Mouse (Mus musculus): ENCODE measurements around the gene Syvn1. TPM values are rescaled to one million over a fixed set of nuclear protein-coding genes. Genes with fewer than 3 reads are reported as not detected.
"Not testable (repeated sequence)": the region's sequence is repeated elsewhere in the genome, so short reads cannot be mapped to it uniquely, and the experiment has no call there.

Syvn1 gene
- total and polyA plus RNA-seq, 2 experiments from 2014 or later = 29.8 to 34.1 TPM

DNA sequence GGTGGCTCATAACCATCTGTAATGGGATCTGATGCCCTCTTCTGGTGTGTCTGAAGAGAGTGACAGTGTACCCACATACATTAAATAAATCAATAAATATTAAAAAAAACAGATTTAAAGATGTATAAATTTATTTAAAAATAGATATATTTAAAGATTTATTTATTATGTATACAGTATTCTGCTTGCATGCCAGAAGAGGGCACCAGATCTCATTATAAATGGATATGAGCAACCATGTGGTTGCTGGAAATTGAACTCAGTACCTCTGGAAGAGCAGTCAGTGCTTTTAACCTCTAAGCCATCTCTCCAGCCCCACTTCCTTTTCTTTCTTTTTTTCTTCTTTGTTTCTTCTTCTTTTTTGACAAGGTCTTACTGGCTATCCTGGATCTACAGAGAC lies 6.4 kb upstream of the Syvn1 start:
- no peaks in the 10 kb centered on the region for H3K27me3 ChIP-seq (ENCODE audit: insufficient read depth, low read length)
- no peaks in the 10 kb centered on the region for H3K36me3 ChIP-seq (ENCODE audit: insufficient read depth, low read length)
- H3K4me1 ChIP-seq (ENCODE audit: insufficient read depth, low read length) = no peaks in the 10 kb centered on the region
- no peak for DNase-seq (ENCODE audit: low spot score)
- ATAC-seq = no peak
- no peak overlapping the region for H3K9ac ChIP-seq (replicated peaks; ENCODE audit: low read length)
- H3K4me3 ChIP-seq (ENCODE audit: low read length) = no peak overlapping the region
- no peak overlapping the region for H3K27ac ChIP-seq
- TF ChIP-seq CTCF (IDR thresholded peaks at IDR 0.05; ENCODE audit: low read depth) = no peak
- no peaks in the 10 kb centered on the region for H3K9me3 ChIP-seq (ENCODE audit: low read length)
- no peak overlapping the region for H3K4me2 ChIP-seq (ENCODE audit: low read depth, low read length)

DNA sequence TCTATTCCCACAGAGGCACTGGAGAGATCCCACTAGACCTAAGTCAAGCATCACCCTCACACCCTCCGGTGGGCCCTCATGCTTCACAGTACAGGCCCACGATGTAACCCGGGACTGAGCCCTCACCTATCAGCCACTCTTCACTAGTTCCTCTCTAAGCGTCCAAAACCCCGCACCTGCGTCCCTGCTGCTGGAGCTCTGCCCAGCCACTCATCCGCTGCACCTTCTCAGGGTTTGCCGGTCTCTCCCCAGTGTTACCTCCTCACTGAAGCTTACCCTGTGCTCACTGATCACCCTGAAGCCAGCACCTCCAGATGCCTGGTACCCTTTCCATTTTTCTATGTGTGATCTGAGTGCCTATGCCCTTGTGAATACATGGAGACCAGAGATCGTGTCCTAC lies 4.1 kb upstream of the Syvn1 start:
- no peak for ATAC-seq

DNA sequence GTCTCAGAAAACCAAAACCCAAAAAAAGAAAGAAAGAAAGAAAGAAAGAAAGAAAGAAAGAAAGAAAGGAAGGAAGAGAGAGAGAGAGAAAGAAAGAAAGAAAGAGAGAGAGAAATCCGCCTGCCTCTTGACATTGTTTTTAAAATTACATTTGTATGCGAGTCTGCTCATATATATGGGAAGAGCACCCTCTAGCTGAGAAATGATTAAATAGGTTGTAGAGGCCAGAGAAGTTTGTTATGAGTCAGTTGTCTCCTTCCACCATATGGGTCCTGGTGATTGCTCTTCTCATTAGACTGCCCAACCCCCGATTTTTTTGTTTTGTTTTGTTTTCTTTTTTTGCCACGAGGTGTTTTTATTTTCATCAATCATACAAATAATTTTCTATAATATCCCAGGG lies 2.3 kb upstream of the Syvn1 start:
- not testable (repeated sequence) for H3K9me3 ChIP-seq (ENCODE audit: low read length); H3K27me3 ChIP-seq (ENCODE audit: insufficient read depth, low read length); H3K4me2 ChIP-seq (ENCODE audit: low read depth, low read length); H3K27ac ChIP-seq; H3K36me3 ChIP-seq (ENCODE audit: insufficient read depth, low read length); ATAC-seq; H3K9ac ChIP-seq (replicated peaks; ENCODE audit: low read length); H3K4me3 ChIP-seq (ENCODE audit: low read length)
- TF ChIP-seq CTCF (IDR thresholded peaks at IDR 0.05; ENCODE audit: low read depth) = peak; percentile 57
- DNase-seq (ENCODE audit: low spot score) = peak; percentile 73
- peaks cover 13% of the 10 kb centered on the region for H3K4me1 ChIP-seq (ENCODE audit: insufficient read depth, low read length)
- 52% methylated on average over 4 of the region's 4 CpGs for WGBS

More for the DNA sequence above, 4.1 kb upstream of the Syvn1 start:
- no peaks in the 10 kb centered on the region for H3K9me3 ChIP-seq (ENCODE audit: low read length)
- WGBS = 63% methylated on average over 9 of the region's 9 CpGs
- H3K36me3 ChIP-seq (ENCODE audit: insufficient read depth, low read length) = no peaks in the 10 kb centered on the region
- H3K27me3 ChIP-seq (ENCODE audit: insufficient read depth, low read length) = no peaks in the 10 kb centered on the region
- no peak for TF ChIP-seq CTCF (IDR thresholded peaks at IDR 0.05; ENCODE audit: low read depth)
- no peak overlapping the region for H3K27ac ChIP-seq
- peaks cover 4% of the 10 kb centered on the region; the same call in 1 of the 2 replicates for H3K4me1 ChIP-seq (ENCODE audit: insufficient read depth, low read length)
- no peak for DNase-seq (ENCODE audit: low spot score)
- H3K9ac ChIP-seq (replicated peaks; ENCODE audit: low read length) = no peak overlapping the region
- H3K4me3 ChIP-seq (ENCODE audit: low read length) = no peak overlapping the region
- H3K4me2 ChIP-seq (ENCODE audit: low read depth, low read length) = no peak overlapping the region

GRCm38 (mm10) chr19:6045366-6046293 lies 746 bp upstream of the Syvn1 start:
- H3K9me3 ChIP-seq (ENCODE audit: low read length) = no peaks in the 10 kb centered on the region
- ATAC-seq = peak; percentile 30
- peak overlapping the region; percentile 97 for H3K4me2 ChIP-seq (ENCODE audit: low read depth, low read length)
- peak; percentile 33 for TF ChIP-seq CTCF (IDR thresholded peaks at IDR 0.05; ENCODE audit: low read depth)
- H3K27me3 ChIP-seq (ENCODE audit: insufficient read depth, low read length) = no peaks in the 10 kb centered on the region
- peaks cover 13% of the 10 kb centered on the region for H3K4me1 ChIP-seq (ENCODE audit: insufficient read depth, low read length)
- 14% methylated on average over 20 of the region's 20 CpGs for WGBS
- no peak for DNase-seq (ENCODE audit: low spot score)
- peak overlapping the region; percentile 74 for H3K9ac ChIP-seq (replicated peaks; ENCODE audit: low read length)
- H3K27ac ChIP-seq = peak overlapping the region; percentile 99
- peaks cover 22% of the 10 kb centered on the region for H3K36me3 ChIP-seq (ENCODE audit: insufficient read depth, low read length)
- H3K4me3 ChIP-seq (ENCODE audit: low read length) = peak overlapping the region; percentile 87

DNA sequence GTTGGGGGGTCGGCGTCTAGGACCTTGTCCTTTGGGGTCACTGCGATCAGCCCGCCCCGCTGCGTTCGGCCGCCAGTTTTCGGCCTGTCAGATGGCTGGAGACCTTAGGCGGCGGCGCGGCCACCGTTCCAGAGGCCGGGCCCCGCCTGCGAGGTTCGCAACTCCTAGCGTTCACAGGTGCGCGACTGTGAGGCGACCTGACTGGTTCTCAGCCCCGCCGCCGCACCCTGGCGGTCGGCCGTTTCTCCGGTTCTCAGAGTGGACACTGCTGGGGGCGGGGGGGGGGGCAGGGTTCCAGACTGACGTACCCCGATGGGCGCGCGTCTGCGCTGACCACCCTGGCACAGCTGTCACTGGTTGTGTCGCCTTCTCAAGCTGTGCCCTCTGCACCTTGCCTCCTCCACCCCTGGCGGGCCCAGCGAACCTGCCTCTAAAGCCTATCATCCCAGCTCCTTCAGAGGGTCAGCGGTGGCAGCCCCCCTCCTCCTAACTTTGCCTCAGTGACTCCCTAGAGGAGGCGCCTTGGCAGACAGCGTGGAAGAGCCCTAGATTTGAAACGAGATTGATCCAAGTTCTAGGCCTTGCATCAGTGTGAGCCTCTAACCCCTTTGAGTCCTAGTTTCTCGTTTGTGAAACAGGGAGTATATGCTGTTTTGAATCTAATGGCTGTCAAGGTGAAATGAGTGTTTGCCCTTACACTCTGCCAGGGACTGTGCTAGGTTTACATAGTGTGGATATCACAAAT lies 950 bp downstream of the Syvn1 start:
- no peak for DNase-seq (ENCODE audit: low spot score)
- TF ChIP-seq CTCF (IDR thresholded peaks at IDR 0.05; ENCODE audit: low read depth) = peak; percentile 26; the same call in 1 of the 2 replicates
- H3K27ac ChIP-seq = peak overlapping the region; percentile 99
- H3K27me3 ChIP-seq (ENCODE audit: insufficient read depth, low read length) = no peaks in the 10 kb centered on the region
- peak; percentile 15; the same call in 1 of the 2 replicates for ATAC-seq
- H3K36me3 ChIP-seq (ENCODE audit: insufficient read depth, low read length) = peaks cover 39% of the 10 kb centered on the region
- peak overlapping the region; percentile 97 for H3K4me2 ChIP-seq (ENCODE audit: low read depth, low read length)
- no peaks in the 10 kb centered on the region for H3K9me3 ChIP-seq (ENCODE audit: low read length)
- H3K9ac ChIP-seq (replicated peaks; ENCODE audit: low read length) = peak overlapping the region; percentile 74
- peak overlapping the region; percentile 87 for H3K4me3 ChIP-seq (ENCODE audit: low read length)
- 2% methylated on average over 43 of the region's 44 CpGs for WGBS
- H3K4me1 ChIP-seq (ENCODE audit: insufficient read depth, low read length) = peaks cover 13% of the 10 kb centered on the region

DNA sequence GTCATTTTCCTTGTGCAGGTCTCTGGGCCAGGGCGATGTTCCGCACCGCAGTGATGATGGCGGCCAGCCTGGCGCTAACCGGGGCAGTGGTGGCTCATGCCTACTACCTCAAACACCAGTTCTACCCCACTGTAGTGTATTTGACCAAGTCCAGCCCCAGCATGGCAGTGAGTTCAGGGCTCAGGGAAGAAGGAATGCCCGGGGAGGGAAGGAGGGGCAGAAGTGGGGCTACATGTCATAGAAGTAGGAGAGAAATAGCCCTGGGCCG lies 1.5 kb downstream of the Syvn1 start:
- peak overlapping the region; percentile 74 for H3K9ac ChIP-seq (replicated peaks; ENCODE audit: low read length)
- H3K9me3 ChIP-seq (ENCODE audit: low read length) = no peaks in the 10 kb centered on the region
- H3K36me3 ChIP-seq (ENCODE audit: insufficient read depth, low read length) = peaks cover 43% of the 10 kb centered on the region
- DNase-seq (ENCODE audit: low spot score) (no peak), ATAC-seq (no peak)
- peak overlapping the region; percentile 99 for H3K27ac ChIP-seq
- peak overlapping the region; percentile 97 for H3K4me2 ChIP-seq (ENCODE audit: low read depth, low read length)
- H3K4me3 ChIP-seq (ENCODE audit: low read length) = peak overlapping the region; percentile 87
- no peak for TF ChIP-seq CTCF (IDR thresholded peaks at IDR 0.05; ENCODE audit: low read depth)
- WGBS = 91% methylated on average over 8 of the region's 8 CpGs
- peaks cover 13% of the 10 kb centered on the region for H3K4me1 ChIP-seq (ENCODE audit: insufficient read depth, low read length)
- H3K27me3 ChIP-seq (ENCODE audit: insufficient read depth, low read length) = no peaks in the 10 kb centered on the region
